Mouse (Mus musculus): ENCODE data around the gene Usp19. TPM values are rescaled to one million over a fixed set of nuclear protein-coding genes. Genes with fewer than 3 reads are reported as not detected.
A peak's percentile ranks its signal among the peaks of the same experiment; 100 is the strongest.

Usp19 gene
- polyA plus RNA-seq (2014; fragmentation: Nextera tagmentation; extraction: Ambion mirVana) = 58.9 and 60.4 TPM in 2 replicates

GRCm38 (mm10) chr9:108490559-108491285 lies at the start of gene Usp19:
Gene Usp19 (plus strand): TSS chr9:108490602.
- Histone ChIP-seq H3K27me3 (ENCODE audit: control insufficient read depth, insufficient read depth, low read length) (no peaks in the 10 kb centered on the region), H3K4me2 (replicated peaks; ENCODE audit: low read depth, low read length) (peak within 1 kb of the TSS; percentile 59), H3K9ac (ENCODE audit: low read depth, low read length) (peak within 1 kb of the TSS; percentile 83), H3K4me3 (ENCODE audit: low read depth, low read length) (peak within 1 kb of the TSS; percentile 88), H3K4me1 (replicated peaks; ENCODE audit: control insufficient read depth, insufficient read depth, low read length) (peaks cover 10% of the 10 kb centered on the region; the same call in 1 of the 2 replicates), H3K36me3 (ENCODE audit: control insufficient read depth, insufficient read depth, low read length) (peaks cover 16% of the 10 kb centered on the region), H3K27ac (ENCODE audit: low read depth, low read length) (peak within 1 kb of the TSS; percentile 87), H3K9me3 (ENCODE audit: control insufficient read depth, low read length) (no peaks in the 10 kb centered on the region)
- WGBS = under 1% methylated on average over 61 of the region's 69 CpGs
- DNase-seq (ENCODE audit: low spot score) (peak; percentile 97), ATAC-seq (ENCODE audit: low FRiP score) (peak; percentile 93)

- 91% methylated on average over 11 of the region's 11 CpGs for WGBS
- DNase-seq (ENCODE audit: low spot score) (no peak), ATAC-seq (ENCODE audit: low FRiP score) (no peak)
- Histone ChIP-seq H3K4me3 (ENCODE audit: low read depth, low read length) (no peak overlapping the region), H3K27ac (ENCODE audit: low read depth, low read length) (no peak overlapping the region), H3K4me1 (replicated peaks; ENCODE audit: control insufficient read depth, insufficient read depth, low read length) (no peaks in the 10 kb centered on the region), H3K9ac (ENCODE audit: low read depth, low read length) (no peak overlapping the region), H3K27me3 (ENCODE audit: control insufficient read depth, insufficient read depth, low read length) (no peaks in the 10 kb centered on the region; the same call in 1 of the 2 replicates), H3K4me2 (replicated peaks; ENCODE audit: low read depth, low read length) (no peak overlapping the region), H3K36me3 (ENCODE audit: control insufficient read depth, insufficient read depth, low read length) (no peaks in the 10 kb centered on the region), H3K9me3 (ENCODE audit: control insufficient read depth, low read length) (no peaks in the 10 kb centered on the region)
These were observed 49.0 kb upstream of the Usp19 start for GRCm38 (mm10) chr9:108441236-108441919.

GRCm38 (mm10) chr9:108445125-108445524 lies 45.3 kb upstream of the Usp19 start:
- DNase-seq (ENCODE audit: low spot score) = no peak
- WGBS = 71% methylated on average over 9 of the region's 9 CpGs
- no peak overlapping the region for H3K4me2 ChIP-seq (replicated peaks; ENCODE audit: low read depth, low read length)
- H3K9me3 ChIP-seq (ENCODE audit: control insufficient read depth, low read length) = no peaks in the 10 kb centered on the region
- H3K4me3 ChIP-seq (ENCODE audit: low read depth, low read length) = no peak overlapping the region
- peaks cover 8% of the 10 kb centered on the region for H3K4me1 ChIP-seq (replicated peaks; ENCODE audit: control insufficient read depth, insufficient read depth, low read length)
- H3K9ac ChIP-seq (ENCODE audit: low read depth, low read length) = no peak overlapping the region
- ATAC-seq (ENCODE audit: low FRiP score) = no peak
- no peaks in the 10 kb centered on the region for H3K36me3 ChIP-seq (ENCODE audit: control insufficient read depth, insufficient read depth, low read length)
- H3K27ac ChIP-seq (ENCODE audit: low read depth, low read length) = no peak overlapping the region
- no peaks in the 10 kb centered on the region; the same call in 1 of the 2 replicates for H3K27me3 ChIP-seq (ENCODE audit: control insufficient read depth, insufficient read depth, low read length)

DNA sequence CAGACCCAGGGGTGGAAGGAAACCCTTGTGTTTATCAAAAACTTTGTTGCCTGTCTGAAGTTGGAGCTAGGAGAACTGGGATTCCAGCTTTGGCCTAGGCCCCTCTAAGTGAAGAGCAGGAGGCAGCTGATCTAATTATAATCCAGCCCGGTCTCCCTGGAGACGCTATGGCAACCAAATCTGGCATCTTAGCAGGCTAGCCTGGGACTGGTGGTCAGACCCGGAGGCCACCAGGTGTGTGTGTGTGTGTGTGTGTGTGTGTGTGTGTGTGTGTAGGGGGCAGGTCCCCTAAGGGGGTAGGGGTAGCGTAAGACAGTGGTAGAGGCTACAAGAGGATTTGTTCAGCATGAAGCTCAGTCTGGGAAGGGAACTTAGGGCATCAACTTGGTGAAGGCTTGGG lies 40.5 kb upstream of the Usp19 start:
- Histone ChIP-seq H3K4me3 (ENCODE audit: low read depth, low read length) (0 out of 2 replicates have a peak overlapping the region, but pooled peaks have one; percentile 4), H3K9ac (ENCODE audit: low read depth, low read length) (peak overlapping the region; percentile 19; the same call in 1 of the 2 replicates), H3K27me3 (ENCODE audit: control insufficient read depth, insufficient read depth, low read length) (no peaks in the 10 kb centered on the region; the same call in 1 of the 2 replicates), H3K4me1 (replicated peaks; ENCODE audit: control insufficient read depth, insufficient read depth, low read length) (peaks cover 21% of the 10 kb centered on the region), H3K36me3 (ENCODE audit: control insufficient read depth, insufficient read depth, low read length) (no peaks in the 10 kb centered on the region), H3K4me2 (replicated peaks; ENCODE audit: low read depth, low read length) (peak overlapping the region; percentile 97), H3K27ac (ENCODE audit: low read depth, low read length) (peak overlapping the region; percentile 83), H3K9me3 (ENCODE audit: control insufficient read depth, low read length) (no peaks in the 10 kb centered on the region)
- 38% methylated on average over 4 of the region's 4 CpGs for WGBS
- DNase-seq (ENCODE audit: low spot score) (peak; percentile 87), ATAC-seq (ENCODE audit: low FRiP score) (peak; percentile 79)

GRCm38 (mm10) chr9:108450292-108451169 lies 39.9 kb upstream of the Usp19 start:
- Histone ChIP-seq H3K27me3 (ENCODE audit: control insufficient read depth, insufficient read depth, low read length) (no peaks in the 10 kb centered on the region), H3K9me3 (ENCODE audit: control insufficient read depth, low read length) (no peaks in the 10 kb centered on the region), H3K27ac (ENCODE audit: low read depth, low read length) (peak overlapping the region; percentile 83), H3K9ac (ENCODE audit: low read depth, low read length) (peak overlapping the region; percentile 34), H3K36me3 (ENCODE audit: control insufficient read depth, insufficient read depth, low read length) (no peaks in the 10 kb centered on the region), H3K4me1 (replicated peaks; ENCODE audit: control insufficient read depth, insufficient read depth, low read length) (peaks cover 21% of the 10 kb centered on the region), H3K4me2 (replicated peaks; ENCODE audit: low read depth, low read length) (peak overlapping the region; percentile 97), H3K4me3 (ENCODE audit: low read depth, low read length) (0 out of 2 replicates have a peak overlapping the region, but pooled peaks have one; percentile 12)
- ATAC-seq (ENCODE audit: low FRiP score) (peak; percentile 67), DNase-seq (ENCODE audit: low spot score) (peak; percentile 59)
- 70% methylated on average over 21 of the region's 21 CpGs for WGBS

- Histone ChIP-seq H3K4me2 (replicated peaks; ENCODE audit: low read depth, low read length) (peak overlapping the region; percentile 97), H3K4me3 (ENCODE audit: low read depth, low read length) (peak overlapping the region; percentile 12; the same call in 1 of the 2 replicates), H3K27me3 (ENCODE audit: control insufficient read depth, insufficient read depth, low read length) (no peaks in the 10 kb centered on the region), H3K27ac (ENCODE audit: low read depth, low read length) (peak overlapping the region; percentile 83), H3K9ac (ENCODE audit: low read depth, low read length) (peak overlapping the region; percentile 34; the same call in 1 of the 2 replicates), H3K4me1 (replicated peaks; ENCODE audit: control insufficient read depth, insufficient read depth, low read length) (peaks cover 21% of the 10 kb centered on the region), H3K36me3 (ENCODE audit: control insufficient read depth, insufficient read depth, low read length) (no peaks in the 10 kb centered on the region), H3K9me3 (ENCODE audit: control insufficient read depth, low read length) (no peaks in the 10 kb centered on the region)
- 92% methylated on average over 6 of the region's 6 CpGs for WGBS
- ATAC-seq (ENCODE audit: low FRiP score) (no peak), DNase-seq (ENCODE audit: low spot score) (no peak)
These were observed 39.3 kb upstream of the Usp19 start for GRCm38 (mm10) chr9:108451170-108451493.

DNA sequence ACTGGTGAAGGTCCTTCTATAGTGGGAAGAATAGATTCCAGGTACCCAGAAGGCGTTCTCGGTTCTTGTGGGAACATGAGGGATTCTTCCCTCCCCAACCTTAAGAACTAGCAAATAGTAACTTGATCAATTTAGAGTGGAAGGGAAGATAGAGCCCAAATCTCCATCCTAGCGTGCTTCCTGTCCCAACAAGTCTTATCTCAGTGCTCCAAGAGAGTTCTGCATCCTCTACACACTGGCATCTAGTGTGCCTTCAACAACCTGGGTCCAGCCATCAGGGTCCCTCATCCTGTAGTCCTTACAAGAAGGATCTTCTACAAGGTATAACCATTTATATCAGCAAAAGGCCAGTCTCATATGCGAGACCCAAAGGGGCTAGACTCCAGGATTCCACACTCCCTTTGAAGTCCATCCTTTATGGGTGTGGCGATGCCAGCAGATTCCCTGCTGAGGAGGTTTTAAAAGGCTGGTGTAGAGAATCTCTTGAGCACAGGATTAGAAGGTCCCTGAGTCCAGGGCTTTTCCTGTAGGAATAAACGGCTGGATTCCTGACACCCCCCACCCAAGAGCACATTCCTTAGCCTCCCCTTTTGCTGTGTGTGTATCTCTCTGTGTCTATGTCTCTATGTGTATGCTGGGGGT lies 38.8 kb upstream of the Usp19 start:
- H3K4me2 ChIP-seq (replicated peaks; ENCODE audit: low read depth, low read length) = peak overlapping the region; percentile 97
- no peak overlapping the region for H3K27ac ChIP-seq (ENCODE audit: low read depth, low read length)
- no peaks in the 10 kb centered on the region for H3K27me3 ChIP-seq (ENCODE audit: control insufficient read depth, insufficient read depth, low read length)
- 48% methylated on average over 6 of the region's 6 CpGs for WGBS
- H3K4me3 ChIP-seq (ENCODE audit: low read depth, low read length) = peak overlapping the region; percentile 54
- H3K9ac ChIP-seq (ENCODE audit: low read depth, low read length) = peak overlapping the region; percentile 70
- no peaks in the 10 kb centered on the region for H3K9me3 ChIP-seq (ENCODE audit: control insufficient read depth, low read length)
- DNase-seq (ENCODE audit: low spot score) (no peak), ATAC-seq (ENCODE audit: low FRiP score) (no peak)
- H3K4me1 ChIP-seq (replicated peaks; ENCODE audit: control insufficient read depth, insufficient read depth, low read length) = peaks cover 21% of the 10 kb centered on the region
- H3K36me3 ChIP-seq (ENCODE audit: control insufficient read depth, insufficient read depth, low read length) = no peaks in the 10 kb centered on the region

Measured in hindbrain, embryonic 11.5 days (tissue).